Mouse (Mus musculus): ENCODE results near the gene Taok1. TPM values are rescaled to one million over a fixed set of nuclear protein-coding genes. Genes with fewer than 3 reads are reported as not detected.
A peak's percentile ranks its signal among the peaks of the same experiment; 100 is the strongest.

Taok1 gene
- polyA plus RNA-seq, 1 experiment from 2014 or later = 9.9 TPM

GRCm38 (mm10) chr11:77626596-77627535 is 19.3 kb upstream of the Taok1 start:
- no peak overlapping the region for H3K9ac ChIP-seq (ENCODE audit: low read depth, low read length)
- H3K4me3 ChIP-seq (ENCODE audit: low read depth, low read length) = no peak overlapping the region
- no peaks in the 10 kb centered on the region; the same call in 1 of the 2 replicates for H3K27me3 ChIP-seq (replicated peaks; ENCODE audit: control insufficient read depth, insufficient read depth, low read length)
- H3K4me1 ChIP-seq (replicated peaks; ENCODE audit: control insufficient read depth, insufficient read depth, low read length) = peaks cover 31% of the 10 kb centered on the region
- H3K4me2 ChIP-seq = no peak overlapping the region
- WGBS = 44% methylated on average over 5 of the region's 5 CpGs
- H3K27ac ChIP-seq (ENCODE audit: low read depth, low read length) = peak overlapping the region; percentile 73
- DNase-seq (ENCODE audit: low spot score) (no peak), ATAC-seq (replicated peaks; ENCODE audit: low FRiP score) (peak; percentile 48; the same call in 1 of the 2 replicates)
- H3K36me3 ChIP-seq (ENCODE audit: control insufficient read depth, insufficient read depth, low read length) = no peaks in the 10 kb centered on the region
- no peaks in the 10 kb centered on the region for H3K9me3 ChIP-seq (ENCODE audit: control insufficient read depth, low read length)

GRCm38 (mm10) chr11:77625061-77625855 is 17.6 kb upstream of the Taok1 start:
- no peaks in the 10 kb centered on the region; the same call in 1 of the 2 replicates for H3K27me3 ChIP-seq (replicated peaks; ENCODE audit: control insufficient read depth, insufficient read depth, low read length)
- no peaks in the 10 kb centered on the region for H3K36me3 ChIP-seq (ENCODE audit: control insufficient read depth, insufficient read depth, low read length)
- WGBS = 14% methylated on average over 11 of the region's 11 CpGs
- H3K4me1 ChIP-seq (replicated peaks; ENCODE audit: control insufficient read depth, insufficient read depth, low read length) = peaks cover 31% of the 10 kb centered on the region
- peak overlapping the region; percentile 93 for H3K4me2 ChIP-seq
- no peak for ATAC-seq (replicated peaks; ENCODE audit: low FRiP score)
- H3K9me3 ChIP-seq (ENCODE audit: control insufficient read depth, low read length) = no peaks in the 10 kb centered on the region
- peak overlapping the region; percentile 48 for H3K9ac ChIP-seq (ENCODE audit: low read depth, low read length)
- peak overlapping the region; percentile 41 for H3K4me3 ChIP-seq (ENCODE audit: low read depth, low read length)
- peak; percentile 45 for DNase-seq (ENCODE audit: low spot score)
- no peak overlapping the region for H3K27ac ChIP-seq (ENCODE audit: low read depth, low read length)

- Histone ChIP-seq H3K9me3 (ENCODE audit: control insufficient read depth, low read length) (no peaks in the 10 kb centered on the region), H3K4me2 (peak overlapping the region; percentile 93), H3K4me1 (replicated peaks; ENCODE audit: control insufficient read depth, insufficient read depth, low read length) (peaks cover 31% of the 10 kb centered on the region), H3K9ac (ENCODE audit: low read depth, low read length) (peak overlapping the region; percentile 48), H3K4me3 (ENCODE audit: low read depth, low read length) (peak overlapping the region; percentile 41), H3K36me3 (ENCODE audit: control insufficient read depth, insufficient read depth, low read length) (no peaks in the 10 kb centered on the region), H3K27me3 (replicated peaks; ENCODE audit: control insufficient read depth, insufficient read depth, low read length) (no peaks in the 10 kb centered on the region; the same call in 1 of the 2 replicates), H3K27ac (ENCODE audit: low read depth, low read length) (no peak overlapping the region)
- ATAC-seq (replicated peaks; ENCODE audit: low FRiP score) = no peak
- DNase-seq (ENCODE audit: low spot score) = peak; percentile 52
- WGBS = 3% methylated on average over 17 of the region's 17 CpGs
Observed at GRCm38 (mm10) chr11:77624441-77625060, 16.9 kb upstream of the Taok1 start.

- no peak for ATAC-seq (replicated peaks; ENCODE audit: low FRiP score)
- WGBS = 36% methylated on average over 5 of the region's 5 CpGs
- no peak overlapping the region for H3K27ac ChIP-seq (ENCODE audit: low read depth, low read length)
- H3K4me3 ChIP-seq (ENCODE audit: low read depth, low read length) = peak overlapping the region; percentile 41
- peak overlapping the region; percentile 93 for H3K4me2 ChIP-seq
- H3K9ac ChIP-seq (ENCODE audit: low read depth, low read length) = peak overlapping the region; percentile 48; the same call in 1 of the 2 replicates
- no peak for DNase-seq (ENCODE audit: low spot score)
- no peaks in the 10 kb centered on the region for H3K9me3 ChIP-seq (ENCODE audit: control insufficient read depth, low read length)
- peaks cover 31% of the 10 kb centered on the region for H3K4me1 ChIP-seq (replicated peaks; ENCODE audit: control insufficient read depth, insufficient read depth, low read length)
- no peaks in the 10 kb centered on the region; the same call in 1 of the 2 replicates for H3K27me3 ChIP-seq (replicated peaks; ENCODE audit: control insufficient read depth, insufficient read depth, low read length)
- no peaks in the 10 kb centered on the region for H3K36me3 ChIP-seq (ENCODE audit: control insufficient read depth, insufficient read depth, low read length)
Observed at GRCm38 (mm10) chr11:77624002-77624401, 16.4 kb upstream of the Taok1 start.

- no peak overlapping the region for H3K27ac ChIP-seq (ENCODE audit: low read depth, low read length)
- no peak overlapping the region for H3K9ac ChIP-seq (ENCODE audit: low read depth, low read length)
- ATAC-seq (replicated peaks; ENCODE audit: low FRiP score) (no peak), DNase-seq (ENCODE audit: low spot score) (no peak)
- no peak overlapping the region for H3K4me3 ChIP-seq (ENCODE audit: low read depth, low read length)
- H3K27me3 ChIP-seq (replicated peaks; ENCODE audit: control insufficient read depth, insufficient read depth, low read length) = no peaks in the 10 kb centered on the region; the same call in 1 of the 2 replicates
- peaks cover 26% of the 10 kb centered on the region for H3K4me1 ChIP-seq (replicated peaks; ENCODE audit: control insufficient read depth, insufficient read depth, low read length)
- no peaks in the 10 kb centered on the region for H3K9me3 ChIP-seq (ENCODE audit: control insufficient read depth, low read length)
- WGBS = 59% methylated on average over 5 of the region's 5 CpGs
- no peak overlapping the region for H3K4me2 ChIP-seq
- H3K36me3 ChIP-seq (ENCODE audit: control insufficient read depth, insufficient read depth, low read length) = no peaks in the 10 kb centered on the region
Observed at GRCm38 (mm10) chr11:77621902-77622535, 14.4 kb upstream of the Taok1 start.

- DNase-seq (ENCODE audit: low spot score) (no peak), ATAC-seq (replicated peaks; ENCODE audit: low FRiP score) (no peak)
- no peaks in the 10 kb centered on the region for H3K27me3 ChIP-seq (replicated peaks; ENCODE audit: control insufficient read depth, insufficient read depth, low read length)
- H3K4me2 ChIP-seq = no peak overlapping the region
- no peaks in the 10 kb centered on the region for H3K4me1 ChIP-seq (replicated peaks; ENCODE audit: control insufficient read depth, insufficient read depth, low read length)
- no peak overlapping the region for H3K9ac ChIP-seq (ENCODE audit: low read depth, low read length)
- whole genome bisulfite sequencing = 71% methylated on average over 5 of the region's 5 CpGs
- no peaks in the 10 kb centered on the region for H3K9me3 ChIP-seq (ENCODE audit: control insufficient read depth, low read length)
- no peak overlapping the region for H3K4me3 ChIP-seq (ENCODE audit: low read depth, low read length)
- no peak overlapping the region for H3K27ac ChIP-seq (ENCODE audit: low read depth, low read length)
- no peaks in the 10 kb centered on the region for H3K36me3 ChIP-seq (ENCODE audit: control insufficient read depth, insufficient read depth, low read length)
Observed at GRCm38 (mm10) chr11:77615084-77615624, 7.5 kb upstream of the Taok1 start.

- WGBS = under 1% methylated on average over 27 of the region's 48 CpGs
- ATAC-seq (replicated peaks; ENCODE audit: low FRiP score) = peak; percentile 17
- Histone ChIP-seq H3K4me2 (peak overlapping the region; percentile 97), H3K9ac (ENCODE audit: low read depth, low read length) (peak overlapping the region; percentile 98), H3K36me3 (ENCODE audit: control insufficient read depth, insufficient read depth, low read length) (no peaks in the 10 kb centered on the region), H3K4me1 (replicated peaks; ENCODE audit: control insufficient read depth, insufficient read depth, low read length) (peaks cover 21% of the 10 kb centered on the region), H3K27me3 (replicated peaks; ENCODE audit: control insufficient read depth, insufficient read depth, low read length) (no peaks in the 10 kb centered on the region), H3K27ac (ENCODE audit: low read depth, low read length) (peak overlapping the region; percentile 87), H3K4me3 (ENCODE audit: low read depth, low read length) (peak overlapping the region; percentile 93), H3K9me3 (ENCODE audit: control insufficient read depth, low read length) (no peaks in the 10 kb centered on the region)
- DNase-seq (ENCODE audit: low spot score) = peak; percentile 73
Observed at GRCm38 (mm10) chr11:77606835-77607537, 629 bp downstream of the Taok1 start.

Data from liver, embryonic 11.5 days (tissue).